Mouse (Mus musculus) cerebellum, postnatal 25 days (tissue): ENCODE results near the gene Dio2.

ENCODE experiments used
- DNase-seq, 2 experiments: peaks; one replicate each; pipeline ENCODE4 v3.0.0; 2021; ENCODE audit warnings: mixed read lengths in 2 of 2

Dio2 gene

DNA sequence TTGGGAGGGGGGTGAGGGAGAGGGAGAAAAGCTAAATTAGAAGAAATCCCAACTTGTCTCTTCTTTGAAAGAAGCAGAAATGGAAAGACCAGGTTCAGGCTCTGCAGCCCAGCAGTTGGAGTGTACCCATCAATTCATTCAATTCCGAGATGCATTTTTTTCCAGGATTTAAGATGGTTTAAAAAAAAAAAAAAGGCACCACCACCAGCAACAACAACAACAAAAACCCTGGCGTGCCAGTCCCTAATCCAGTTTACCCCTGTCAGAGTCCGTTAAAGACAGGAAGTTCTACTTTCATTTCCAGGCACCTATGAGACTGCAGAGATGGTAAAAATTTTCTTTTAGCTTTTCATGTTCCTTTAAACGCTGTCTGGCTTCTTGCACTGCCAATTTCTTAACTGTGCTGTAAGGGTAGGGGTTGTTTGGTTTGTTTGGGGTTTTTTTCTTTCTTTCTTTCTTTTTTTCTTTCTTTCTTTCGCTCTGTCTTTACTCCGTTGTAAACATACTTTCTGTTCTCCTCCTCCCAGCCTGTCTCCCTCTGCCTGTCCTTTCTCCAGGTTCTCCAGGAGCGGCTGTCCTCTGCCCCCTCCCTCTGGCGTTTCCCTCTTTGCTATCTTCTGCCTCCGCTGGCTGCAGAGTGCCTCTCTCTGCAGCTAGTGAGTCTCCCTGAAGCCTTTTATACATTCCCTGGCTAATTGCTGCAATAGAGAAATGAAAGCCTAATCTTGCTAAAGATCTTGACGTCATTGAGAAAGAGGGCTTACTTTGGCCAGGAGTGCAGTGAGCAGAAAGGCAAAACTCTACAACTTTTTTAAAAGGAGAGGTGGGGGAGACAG lies at the start of gene Dio2:
TSS of gene Dio2 (minus strand) at position 51 of the 836 bp plus-strand sequence.
- peak; percentile 52 to 70 for DNase-seq

GRCm38 (mm10) chr12:90781438-90781837 lies 43.2 kb upstream of the Dio2 start:
- peak; percentile 11 to 18 for DNase-seq

GRCm38 (mm10) chr12:90744752-90745151 lies 6.5 kb upstream of the Dio2 start:
- DNase-seq: no peak

- no peak for DNase-seq
Observed at GRCm38 (mm10) chr12:90743633-90744032, 5.4 kb upstream of the Dio2 start.

- peak; percentile 74 to 87 for DNase-seq
Observed at GRCm38 (mm10) chr12:90740468-90740867, 2.2 kb upstream of the Dio2 start.

GRCm38 (mm10) chr12:90737932-90738331 lies 306 bp downstream of the Dio2 start:
- peak; percentile 48 to 56 for DNase-seq

- DNase-seq: no peak
Observed at GRCm38 (mm10) chr12:90735447-90735846, 2.8 kb downstream of the Dio2 start.

DNA sequence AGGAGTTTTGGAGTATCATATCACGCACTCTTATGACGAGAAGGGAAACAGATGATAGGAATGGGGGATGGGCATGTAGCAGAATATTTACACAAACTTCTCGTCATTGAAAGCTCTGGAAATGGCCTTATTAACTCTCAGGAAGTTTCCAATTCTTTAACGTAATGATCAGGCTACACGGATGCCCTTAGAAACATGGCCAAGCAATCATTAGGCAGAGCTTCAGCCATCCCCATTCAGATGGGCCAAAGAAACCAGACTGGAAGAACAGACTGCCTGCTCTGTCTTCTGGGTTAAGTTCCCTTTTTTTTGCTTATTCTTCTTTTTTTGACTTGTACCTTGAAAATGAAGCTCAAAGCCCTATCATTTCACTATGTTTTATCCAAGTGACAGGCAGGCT lies 3.7 kb downstream of the Dio2 start:
- no peak for DNase-seq

DNA sequence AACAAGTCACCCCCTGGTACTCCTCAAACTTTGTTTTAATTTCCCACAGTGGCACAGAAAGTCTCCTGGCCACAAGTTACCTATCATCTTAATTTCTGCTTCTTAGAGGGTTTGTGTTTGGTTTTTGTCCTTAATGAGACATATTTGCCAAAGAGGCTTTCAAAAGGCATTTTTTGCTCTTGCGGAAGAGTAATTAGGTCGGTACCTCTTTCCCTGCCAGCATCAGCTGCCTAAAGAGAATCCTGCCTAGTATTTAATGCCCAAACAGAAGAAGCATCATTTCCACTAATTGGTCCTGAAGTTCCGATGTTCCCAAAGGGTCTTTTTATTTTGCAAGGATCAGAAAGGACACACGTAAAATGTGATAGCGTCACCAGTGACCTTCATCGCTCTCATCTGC lies 4.5 kb downstream of the Dio2 start:
- no peak for DNase-seq

DNA sequence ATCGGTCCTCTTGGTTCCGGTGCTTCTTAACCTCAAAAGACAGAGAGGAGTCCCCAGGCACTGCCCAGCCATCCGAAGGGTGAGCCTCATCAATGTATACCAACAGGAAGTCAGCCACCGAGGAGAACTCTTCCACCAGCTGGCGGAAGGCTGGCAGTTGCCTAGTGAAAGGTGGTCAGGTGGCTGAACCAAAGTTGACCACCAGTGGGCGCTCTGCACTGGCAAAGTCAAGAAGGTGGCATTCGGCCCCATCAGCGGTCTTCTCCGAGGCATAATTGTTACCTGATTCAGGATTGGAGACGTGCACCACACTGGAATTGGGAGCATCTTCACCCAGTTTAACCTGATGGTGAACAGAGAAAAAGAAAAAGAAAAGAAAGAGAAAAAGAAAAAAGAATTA lies 8.6 kb downstream of the Dio2 start:
- DNase-seq: peak; percentile 80 to 86

- DNase-seq: no peak
Observed at GRCm38 (mm10) chr12:90725107-90725506, 13.1 kb downstream of the Dio2 start.

- DNase-seq: no peak
Observed at GRCm38 (mm10) chr12:90724644-90725043, 13.6 kb downstream of the Dio2 start.

DNA sequence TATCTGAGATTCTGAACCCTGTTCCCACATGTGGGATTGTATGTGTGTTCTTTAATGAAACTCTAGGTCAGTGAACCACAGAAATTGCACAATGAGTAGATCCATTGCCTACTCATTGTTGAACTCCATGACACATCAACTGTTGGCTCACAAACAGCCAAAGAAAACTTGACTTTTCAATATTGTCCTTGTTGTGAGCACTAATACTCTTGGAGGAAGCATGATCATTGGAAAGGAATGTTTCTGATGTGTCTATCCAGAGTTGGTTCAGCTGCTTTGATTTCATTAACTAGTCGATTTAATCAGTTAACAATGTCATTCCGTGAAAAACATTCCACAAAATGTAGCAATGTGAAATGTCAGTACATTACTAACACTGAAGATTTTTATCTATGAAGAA lies 44.1 kb downstream of the Dio2 start:
- no peak for DNase-seq
